Mouse (Mus musculus) brain, embryonic 14.5 days (tissue): ENCODE measurements at regions not wholly inside any gene's neighbourhood (a gene's known extent, or its start where the extent isn't known, plus 50 kb on each side); places are given as distances from the start of the nearest gene placed in this dataset.

ENCODE experiments used
- DNase-seq: peaks from one replicate; pipeline ENCODE4 v3.0.0-alpha.2; 2011; ENCODE audit warnings: low read depth
- CTCF ChIP-seq: fragments of 200-500 bp; IDR thresholded peaks from 2 replicates; pipeline ENCODE4 v1.5.1; 2012; ENCODE audit warnings: inconsistent platforms, mild to moderate bottlenecking, moderate library complexity, borderline replicate concordance; ENCODE audit not compliant: insufficient read depth, insufficient read length; ENCODE audit errors: extremely low read depth
- POLR2A ChIP-seq: fragments of 200-500 bp; IDR thresholded peaks from 2 replicates; pipeline ENCODE4 v1.6.1; 2012; ENCODE audit warnings: mild to moderate bottlenecking, inconsistent platforms, borderline replicate concordance; ENCODE audit not compliant: poor library complexity, insufficient read depth, insufficient read length, severe bottlenecking; ENCODE audit errors: extremely low read depth

GRCm38 (mm10) chr1:3900354-3900753 is 907.3 kb upstream of the Gm37988 start:
- TF ChIP-seq CTCF (no peak), POLR2A (no peak)
- DNase-seq = peak; percentile 41

DNA sequence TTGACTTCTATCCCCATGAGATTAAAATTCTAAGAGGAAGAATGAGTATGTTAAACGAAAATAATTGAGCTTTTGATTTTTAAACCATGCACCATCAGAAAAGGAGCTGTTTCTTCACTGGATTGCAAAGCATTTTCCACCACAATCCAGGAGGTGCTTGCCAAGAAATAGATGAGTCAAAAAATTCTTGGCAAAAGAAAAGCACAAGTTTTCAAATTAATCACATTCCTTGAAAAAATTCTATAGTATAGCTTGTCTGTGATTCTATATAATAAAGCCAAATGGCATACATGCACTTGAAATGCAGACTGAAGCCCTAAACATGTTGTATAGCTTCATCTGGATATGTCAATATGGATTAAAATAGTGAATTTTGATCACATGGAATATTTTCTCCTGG is 904.3 kb upstream of the Gm37988 start:
- no peak for DNase-seq

GRCm38 (mm10) chr1:3912499-3912898 is 895.2 kb upstream of the Gm37988 start:
- TF ChIP-seq CTCF = no peak
- no peak for DNase-seq

More for the DNA sequence above, 904.3 kb upstream of the Gm37988 start:
- TF ChIP-seq CTCF (no peak), POLR2A (no peak)

GRCm38 (mm10) chr1:3913631-3914030 is 894.1 kb upstream of the Gm37988 start:
- TF ChIP-seq CTCF (no peak), POLR2A (no peak)
- DNase-seq = peak; percentile 47
